Comparison of ENCODE assay signal across 9 mouse cellular contexts in genomic region chr11:70017199-70017767, GRCm38 (mm10). TPM values are rescaled to one million over a fixed set of nuclear protein-coding genes. Genes with fewer than 3 reads are reported as not detected.
A peak's percentile ranks its signal among the peaks of the same experiment; 100 is the strongest.
DNase-seq lines count a peak whose midpoint lies in the region; ATAC-seq and TF ChIP-seq lines count a peak whose summit lies in the region.
"Had no signal": no experiment of that assay in that cellular context is flagged by ENCODE, and none has a peak within 500 bp of the region (broad histone marks: within the 10 kb centered on the region; RNA-seq: fewer than 3 reads in every experiment).

No protein-coding gene starts in this region.

- H3K9me3 ChIP-seq in forebrain, embryonic 12.5 days = no peaks in the 10 kb centered on the region
- no peaks in the 10 kb centered on the region for H3K9me3 ChIP-seq in hindbrain, embryonic 16.5 days (ENCODE audit: control insufficient read depth, low read length)

- no peak for TF ChIP-seq POLR2A in myocyte (IDR thresholded peaks at IDR 0.05; ENCODE audit: insufficient read length, low read depth)

- peaks cover 26% of the 10 kb centered on the region for H3K79me2 ChIP-seq in myocyte (ENCODE audit: control insufficient read depth, insufficient read depth)

- peak; percentile 13 for DNase-seq in kidney, postnatal 10 days
- DNase-seq in kidney, postnatal 14 days = no peak
- DNase-seq in layer of hippocampus, postnatal 10 days (ENCODE audit: low spot score in 2 of 2) = no peak

- peak overlapping the region; percentile 70 for H3K4me3 ChIP-seq in forebrain, embryonic 12.5 days (replicated peaks)
- H3K4me3 ChIP-seq in hindbrain, embryonic 16.5 days (ENCODE audit: low read length) = peak overlapping the region; percentile 77; the same call in 1 of the 2 replicates
- peak overlapping the region; percentile 43 for H3K4me3 ChIP-seq in myocyte

- peak overlapping the region; percentile 93 for H3K4me2 ChIP-seq in forebrain, embryonic 12.5 days
- peak overlapping the region; percentile 88 for H3K4me2 ChIP-seq in hindbrain, embryonic 16.5 days (ENCODE audit: low read length)
- peak overlapping the region; percentile 81 for H3K4me2 ChIP-seq in myocyte (ENCODE audit: low read depth)

- peak overlapping the region; percentile 96 for H3K9ac ChIP-seq in forebrain, embryonic 12.5 days
- peak overlapping the region; percentile 92 for H3K9ac ChIP-seq in hindbrain, embryonic 16.5 days (ENCODE audit: low read depth, low read length)

- peaks cover 56% of the 10 kb centered on the region for H3K4me1 ChIP-seq in forebrain, embryonic 12.5 days
- H3K4me1 ChIP-seq in hindbrain, embryonic 16.5 days (ENCODE audit: control insufficient read depth, insufficient read depth, low read depth, low read length) = peaks cover 39% of the 10 kb centered on the region

- no peak overlapping the region for H3ac ChIP-seq in myocyte (ENCODE audit: control insufficient read depth, insufficient read length)

- 29% methylated on average over 7 of the region's 7 CpGs for WGBS in forebrain, embryonic 12.5 days
- WGBS in hindbrain, embryonic 16.5 days = 43% methylated on average over 7 of the region's 7 CpGs

- H3K36me3 ChIP-seq in forebrain, embryonic 12.5 days (replicated peaks) = peaks cover 7% of the 10 kb centered on the region
- peaks cover 10% of the 10 kb centered on the region for H3K36me3 ChIP-seq in hindbrain, embryonic 16.5 days (ENCODE audit: control insufficient read depth, insufficient read depth, low read length)
- H3K36me3 ChIP-seq in myocyte (ENCODE audit: control insufficient read depth, insufficient read depth) = peaks cover 6% of the 10 kb centered on the region

- no peaks in the 10 kb centered on the region for H3K27me3 ChIP-seq in forebrain, embryonic 12.5 days
- no peaks in the 10 kb centered on the region for H3K27me3 ChIP-seq in hindbrain, embryonic 16.5 days (replicated peaks; ENCODE audit: control insufficient read depth, insufficient read depth, low read length)
- H3K27me3 ChIP-seq in myocyte (ENCODE audit: control insufficient read depth, insufficient read depth, insufficient read length) = no peaks in the 10 kb centered on the region
- H3K27me3 ChIP-seq: Patski had no signal

- peak overlapping the region; percentile 90 for H3K27ac ChIP-seq in forebrain, embryonic 12.5 days
- peak overlapping the region; percentile 96 for H3K27ac ChIP-seq in hindbrain, embryonic 16.5 days (ENCODE audit: low read depth, low read length)

- no peak for ATAC-seq in forebrain, embryonic 12.5 days (ENCODE audit: low FRiP score)
- no peak for ATAC-seq in hindbrain, embryonic 16.5 days
- no peak for ATAC-seq in megakaryocyte progenitor cell, adult 5-6 weeks (replicated peaks; ENCODE audit: poor library complexity)
- no peak for ATAC-seq in frontal cortex, adult (ENCODE audit: low TSS enrichment)
- ATAC-seq: Patski had no signal

TF ChIP-seq in myocyte, 11 proteins besides CTCF, POLR2A, EP300 and RAD21:
- TF ChIP-seq MAX (IDR thresholded peaks at IDR 0.05; ENCODE audit: low read depth) = no peak
- TF ChIP-seq TCF12 (IDR thresholded peaks at IDR 0.05; ENCODE audit: insufficient read depth, poor library complexity, severe bottlenecking) = no peak
- TF ChIP-seq SRF (IDR thresholded peaks at IDR 0.05; ENCODE audit: control insufficient read depth, insufficient read length, low read depth) = no peak
- TF ChIP-seq MYOG (IDR thresholded peaks at IDR 0.05; ENCODE audit: control insufficient read depth in 1 of 3, insufficient read depth in 1 of 3, insufficient read length in 2 of 3, low read depth in 2 of 3) = no peak
- TF ChIP-seq E2F4 (IDR thresholded peaks at IDR 0.05; ENCODE audit: insufficient read depth) = no peak
- TF ChIP-seq CEBPB (IDR thresholded peaks at IDR 0.05; ENCODE audit: insufficient read depth, poor library complexity, severe bottlenecking) = no peak
- no peak for TF ChIP-seq REST (IDR thresholded peaks at IDR 0.05; ENCODE audit: insufficient read depth, insufficient read length)
- no peak for TF ChIP-seq USF1 (IDR thresholded peaks at IDR 0.05; ENCODE audit: low read depth)
- no peak for TF ChIP-seq MYOD1 (IDR thresholded peaks at IDR 0.05; ENCODE audit: control insufficient read depth in 1 of 3, insufficient read length in 2 of 3, low read depth in 2 of 3)
- no peak for TF ChIP-seq TCF3 (IDR thresholded peaks at IDR 0.05; ENCODE audit: insufficient read length, low read depth)
- TF ChIP-seq POLR2AphosphoS2 (IDR thresholded peaks at IDR 0.05; ENCODE audit: insufficient read length, low read depth) = no peak

RNA-seq across cellular contexts. Expression of gene Dlg4, which starts 0.5 kb away (rescaled TPM):
- 20.3 and 24.9 TPM in 2 replicates for polyA plus RNA-seq in forebrain, embryonic 12.5 days (2016; fragmentation: Nextera tagmentation; extraction: Ambion mirVana)
- 23.1 and 23.4 TPM in 2 replicates for polyA plus RNA-seq in hindbrain, embryonic 16.5 days (2015; fragmentation: Nextera tagmentation; extraction: Ambion mirVana)
- 26.8 TPM for polyA plus RNA-seq in myocyte (2012; fragmentation: generic; extraction: Trizol)
- 5.8 and 6.7 TPM in 2 replicates for total RNA-seq in megakaryocyte progenitor cell, adult 5-6 weeks (2015)
- total RNA-seq in megakaryocyte progenitor cell, adult 5-6 weeks (2017) = 3.8 and 4.1 TPM in 2 replicates
- total RNA-seq in layer of hippocampus, postnatal 10 days (2021) = 100 to 1,000 TPM; 705 to 717 TPM

RNA-seq across cellular contexts. Expression of gene Acadvl, which starts 2.1 kb away (rescaled TPM):
- polyA plus RNA-seq in forebrain, embryonic 12.5 days (2016; fragmentation: Nextera tagmentation; extraction: Ambion mirVana) = 43.5 and 48.4 TPM in 2 replicates
- 66.6 and 69.1 TPM in 2 replicates for polyA plus RNA-seq in hindbrain, embryonic 16.5 days (2015; fragmentation: Nextera tagmentation; extraction: Ambion mirVana)
- polyA plus RNA-seq in myocyte (2012; fragmentation: generic; extraction: Trizol) = 130 TPM
- total RNA-seq in megakaryocyte progenitor cell, adult 5-6 weeks (2015) = 28.7 and 45.7 TPM in 2 replicates
- 43.6 and 49.1 TPM in 2 replicates for total RNA-seq in megakaryocyte progenitor cell, adult 5-6 weeks (2017)
- 10 to 100 TPM; 55.7 to 57.6 TPM for total RNA-seq in layer of hippocampus, postnatal 10 days (2021)

RNA-seq across cellular contexts. Expression of gene Dvl2, which starts 16.9 kb away (rescaled TPM):
- polyA plus RNA-seq in forebrain, embryonic 12.5 days (2016; fragmentation: Nextera tagmentation; extraction: Ambion mirVana) = 45.2 and 46.6 TPM in 2 replicates
- polyA plus RNA-seq in hindbrain, embryonic 16.5 days (2015; fragmentation: Nextera tagmentation; extraction: Ambion mirVana) = 21.0 and 25.4 TPM in 2 replicates
- polyA plus RNA-seq in myocyte (2012; fragmentation: generic; extraction: Trizol) = 24.3 TPM
- total RNA-seq in megakaryocyte progenitor cell, adult 5-6 weeks (2015) = 9.5 and 9.8 TPM in 2 replicates
- 9.5 and 14.7 TPM in 2 replicates for total RNA-seq in megakaryocyte progenitor cell, adult 5-6 weeks (2017)
- total RNA-seq in layer of hippocampus, postnatal 10 days (2021) = 10 to 100 TPM; 26.1 to 38.9 TPM

RNA-seq across cellular contexts. Expression of gene Phf23, which starts 21.7 kb away (rescaled TPM):
- 91.3 and 99.1 TPM in 2 replicates for polyA plus RNA-seq in forebrain, embryonic 12.5 days (2016; fragmentation: Nextera tagmentation; extraction: Ambion mirVana)
- 54.2 and 55.4 TPM in 2 replicates for polyA plus RNA-seq in hindbrain, embryonic 16.5 days (2015; fragmentation: Nextera tagmentation; extraction: Ambion mirVana)
- polyA plus RNA-seq in myocyte (2012; fragmentation: generic; extraction: Trizol) = 58.6 TPM
- total RNA-seq in megakaryocyte progenitor cell, adult 5-6 weeks (2015) = 34.5 and 37.9 TPM in 2 replicates
- total RNA-seq in megakaryocyte progenitor cell, adult 5-6 weeks (2017) = 31.7 and 40.0 TPM in 2 replicates
- total RNA-seq in layer of hippocampus, postnatal 10 days (2021) = 10 to 100 TPM; 40.1 to 43.7 TPM

RNA-seq across cellular contexts. Expression of gene Gabarap, which starts 26.3 kb away (rescaled TPM):
- 527 and 539 TPM in 2 replicates for polyA plus RNA-seq in forebrain, embryonic 12.5 days (2016; fragmentation: Nextera tagmentation; extraction: Ambion mirVana)
- 576 and 581 TPM in 2 replicates for polyA plus RNA-seq in hindbrain, embryonic 16.5 days (2015; fragmentation: Nextera tagmentation; extraction: Ambion mirVana)
- 530 TPM for polyA plus RNA-seq in myocyte (2012; fragmentation: generic; extraction: Trizol)
- total RNA-seq in megakaryocyte progenitor cell, adult 5-6 weeks (2015) = 387 and 444 TPM in 2 replicates
- 242 and 274 TPM in 2 replicates for total RNA-seq in megakaryocyte progenitor cell, adult 5-6 weeks (2017)
- 100 to 1,000 TPM; 256 to 267 TPM for total RNA-seq in layer of hippocampus, postnatal 10 days (2021)
